Mouse (Mus musculus): ENCODE data around the gene Upk1b. TPM values are rescaled to one million over a fixed set of nuclear protein-coding genes. Genes with fewer than 3 reads are reported as not detected.
A peak's percentile ranks its signal among the peaks of the same experiment; 100 is the strongest.

Gene Upk1b
- polyA plus RNA-seq, 1 experiment from 2014 or later: 0.50 TPM

DNA sequence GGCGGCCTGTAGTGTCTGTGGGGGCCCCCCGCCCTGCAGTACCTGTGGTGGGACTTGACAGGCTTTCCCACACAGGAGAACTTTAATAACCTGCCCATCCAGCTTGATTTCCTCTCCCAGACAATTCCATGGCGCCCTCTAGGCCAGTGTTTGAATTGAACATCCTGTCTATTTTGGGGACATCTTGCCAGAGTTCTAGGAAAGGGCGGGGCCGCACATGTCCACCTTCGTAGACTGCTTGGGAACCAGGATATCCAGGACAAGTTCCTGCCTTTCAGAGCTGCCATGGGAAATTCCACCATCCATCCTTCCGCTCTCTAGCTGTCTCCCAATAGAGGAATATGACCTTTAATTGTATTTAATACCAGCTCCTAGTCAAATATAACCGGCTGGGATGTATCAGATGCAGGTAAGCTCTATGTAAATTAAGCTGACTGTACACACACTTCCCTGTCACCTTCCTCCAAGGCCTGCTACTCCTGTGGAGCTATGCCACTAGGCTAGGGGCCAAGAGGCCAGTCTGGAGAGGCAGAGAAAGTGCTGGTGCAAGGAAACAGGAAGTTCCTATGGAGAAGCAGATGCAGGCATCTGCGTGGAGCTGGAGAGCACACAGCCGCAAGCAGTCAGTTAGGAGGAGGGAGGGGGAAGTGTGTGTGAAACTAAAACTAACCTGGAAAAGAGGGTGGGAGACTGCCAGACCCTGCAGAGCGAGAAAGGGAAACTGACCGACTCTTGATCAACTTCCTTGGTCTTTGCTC lies 41.8 kb downstream of the Upk1b start:
- no peak for DNase-seq (ENCODE audit: extremely low spot score, low spot score)
- peaks cover 21% of the 10 kb centered on the region for H3K4me1 ChIP-seq
- 88% methylated on average over 12 of the region's 12 CpGs for WGBS
- H3K9me3 ChIP-seq: no peaks in the 10 kb centered on the region
- 0 out of 2 replicates have a peak overlapping the region, but pooled peaks have one; percentile 31 for H3K27ac ChIP-seq
- no peak overlapping the region for H3K4me3 ChIP-seq
- peaks cover 35% of the 10 kb centered on the region for H3K36me3 ChIP-seq (replicated peaks)
- no peaks in the 10 kb centered on the region for H3K27me3 ChIP-seq (ENCODE audit: poor library complexity, severe bottlenecking)

GRCm38 (mm10) chr16:38757626-38758025 lies 42.5 kb downstream of the Upk1b start:
- Histone ChIP-seq H3K4me3 (no peak overlapping the region), H3K9me3 (no peaks in the 10 kb centered on the region), H3K27me3 (ENCODE audit: poor library complexity, severe bottlenecking) (no peaks in the 10 kb centered on the region), H3K27ac (0 out of 2 replicates have a peak overlapping the region, but pooled peaks have one; percentile 31), H3K36me3 (replicated peaks) (peaks cover 29% of the 10 kb centered on the region), H3K4me1 (peaks cover 27% of the 10 kb centered on the region)
- 97% methylated on average over 19 of the region's 19 CpGs for WGBS
- DNase-seq (ENCODE audit: extremely low spot score, low spot score): no peak

DNA sequence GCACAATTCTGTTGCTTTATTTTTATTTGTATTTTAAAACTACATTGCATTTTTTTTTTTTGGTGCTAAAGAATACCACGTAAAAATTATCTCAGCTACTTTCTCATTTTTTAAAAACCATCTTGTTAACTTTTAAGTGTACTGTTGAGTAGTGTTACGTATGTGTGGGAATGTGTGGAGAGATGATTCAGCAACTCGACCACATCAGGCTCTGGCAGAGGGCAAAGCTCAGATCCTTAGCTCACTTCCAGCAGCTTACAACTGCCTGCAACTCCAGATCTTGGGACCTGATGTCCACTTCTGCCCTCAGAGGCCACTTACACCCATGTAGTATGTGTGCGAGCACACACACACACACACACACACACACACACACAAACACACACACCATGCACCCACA lies 43.6 kb downstream of the Upk1b start:
- Histone ChIP-seq H3K27me3 (ENCODE audit: poor library complexity, severe bottlenecking) (no peaks in the 10 kb centered on the region), H3K4me1 (peaks cover 28% of the 10 kb centered on the region), H3K36me3 (replicated peaks) (peaks cover 28% of the 10 kb centered on the region), H3K27ac (0 out of 2 replicates have a peak overlapping the region, but pooled peaks have one; percentile 46), H3K9me3 (no peaks in the 10 kb centered on the region), H3K4me3 (no peak overlapping the region)
- WGBS: 89% methylated on average over 4 of the region's 4 CpGs
- DNase-seq (ENCODE audit: extremely low spot score, low spot score): no peak

- 71% methylated on average over 5 of the region's 5 CpGs for WGBS
- no peak overlapping the region for H3K4me3 ChIP-seq
These were observed 44.0 kb downstream of the Upk1b start for GRCm38 (mm10) chr16:38756177-38756503.

DNA sequence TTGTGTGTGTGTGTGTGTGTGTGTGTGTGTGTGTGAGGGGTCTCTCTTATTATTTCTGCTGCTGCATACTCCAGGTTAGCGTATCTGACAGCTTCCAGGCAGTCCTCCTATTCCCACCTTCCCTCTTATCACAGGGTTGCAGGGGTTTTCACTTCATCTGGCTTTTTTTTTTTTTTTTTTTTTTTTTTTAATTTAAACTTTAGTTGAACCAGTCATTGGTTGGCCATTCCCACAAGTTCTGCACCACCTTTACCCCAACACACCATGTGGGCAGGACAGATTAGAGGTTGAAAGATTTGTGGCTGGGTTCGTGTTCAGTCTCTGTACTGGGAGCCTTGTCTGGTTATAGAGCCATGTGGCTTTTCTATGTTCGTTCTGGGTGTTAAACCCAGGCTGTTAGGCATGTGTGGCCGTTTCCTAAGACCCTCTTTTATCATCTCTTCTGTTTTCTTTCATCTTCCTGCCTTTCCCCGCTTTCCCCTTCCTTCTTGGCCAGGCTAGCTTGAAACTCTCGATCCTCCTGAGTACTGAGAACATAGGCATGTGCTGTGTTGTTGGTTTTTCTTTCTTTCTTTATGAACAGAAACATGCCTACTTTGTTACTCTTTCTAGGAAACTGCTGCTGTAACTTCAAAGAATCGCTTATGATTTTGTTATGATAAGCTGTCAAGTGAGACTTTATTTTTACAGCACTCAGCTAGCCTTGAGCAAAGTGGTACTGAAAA lies 44.5 kb downstream of the Upk1b start:
- 80% methylated on average over 7 of the region's 7 CpGs for WGBS
- no peaks in the 10 kb centered on the region for H3K9me3 ChIP-seq
- H3K4me1 ChIP-seq: peaks cover 28% of the 10 kb centered on the region
- no peak for DNase-seq (ENCODE audit: extremely low spot score, low spot score)
- peaks cover 24% of the 10 kb centered on the region for H3K36me3 ChIP-seq (replicated peaks)
- no peak overlapping the region for H3K4me3 ChIP-seq
- no peaks in the 10 kb centered on the region for H3K27me3 ChIP-seq (ENCODE audit: poor library complexity, severe bottlenecking)
- H3K27ac ChIP-seq: 0 out of 2 replicates have a peak overlapping the region, but pooled peaks have one; percentile 2

More at GRCm38 (mm10) chr16:38756177-38756503, 44.0 kb downstream of the Upk1b start:
- Histone ChIP-seq H3K4me1 (peaks cover 28% of the 10 kb centered on the region), H3K36me3 (replicated peaks) (peaks cover 28% of the 10 kb centered on the region), H3K9me3 (no peaks in the 10 kb centered on the region), H3K27me3 (ENCODE audit: poor library complexity, severe bottlenecking) (no peaks in the 10 kb centered on the region), H3K27ac (0 out of 2 replicates have a peak overlapping the region, but pooled peaks have one; percentile 46)
- no peak for DNase-seq (ENCODE audit: extremely low spot score, low spot score)

DNA sequence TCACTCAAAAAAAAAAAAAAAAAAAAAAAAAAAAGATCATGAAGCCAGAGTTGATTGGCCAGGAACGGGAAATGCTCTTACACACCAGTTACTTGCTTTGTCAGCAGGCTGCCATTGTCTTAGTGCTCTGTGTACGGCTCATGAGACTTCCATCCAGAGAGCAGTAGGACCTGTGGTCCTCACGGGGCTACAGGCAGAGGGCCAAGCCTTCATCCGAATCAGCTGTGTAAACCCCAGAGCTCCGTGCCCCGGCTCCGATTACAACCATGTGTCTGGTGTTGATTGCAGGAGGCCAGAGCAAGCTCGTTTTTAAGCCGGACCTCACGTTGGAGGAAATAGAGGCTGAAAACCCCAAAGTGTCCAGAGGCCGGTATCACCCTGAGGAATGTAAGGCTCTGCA lies 46.5 kb downstream of the Upk1b start:
- H3K4me3 ChIP-seq: no peak overlapping the region
- H3K27ac ChIP-seq: peak overlapping the region; percentile 69; the same call in 1 of the 2 replicates
- 67% methylated on average over 11 of the region's 11 CpGs for WGBS
- H3K27me3 ChIP-seq (ENCODE audit: poor library complexity, severe bottlenecking): no peaks in the 10 kb centered on the region
- no peaks in the 10 kb centered on the region for H3K9me3 ChIP-seq
- H3K4me1 ChIP-seq: peaks cover 21% of the 10 kb centered on the region
- peaks cover 19% of the 10 kb centered on the region for H3K36me3 ChIP-seq (replicated peaks)
- DNase-seq (ENCODE audit: extremely low spot score, low spot score): peak; percentile 48

- DNase-seq (ENCODE audit: extremely low spot score, low spot score): no peak
These were observed 49.3 kb downstream of the Upk1b start for GRCm38 (mm10) chr16:38750803-38751202.

GRCm38 (mm10) chr16:38743941-38744673 lies 56.0 kb downstream of the Upk1b start:
- no peak for DNase-seq (ENCODE audit: extremely low spot score, low spot score)
- peaks cover 23% of the 10 kb centered on the region for H3K4me1 ChIP-seq
- 87% methylated on average over 10 of the region's 10 CpGs for WGBS
- no peak overlapping the region for H3K4me3 ChIP-seq
- no peaks in the 10 kb centered on the region for H3K36me3 ChIP-seq (replicated peaks)
- H3K27me3 ChIP-seq (ENCODE audit: poor library complexity, severe bottlenecking): peaks cover 18% of the 10 kb centered on the region; the same call in 1 of the 2 replicates
- H3K27ac ChIP-seq: no peak overlapping the region
- H3K9me3 ChIP-seq: no peaks in the 10 kb centered on the region

More at GRCm38 (mm10) chr16:38750803-38751202, 49.3 kb downstream of the Upk1b start:
- 85% methylated on average over 6 of the region's 6 CpGs for WGBS
- Histone ChIP-seq H3K4me1 (peaks cover 15% of the 10 kb centered on the region), H3K9me3 (no peaks in the 10 kb centered on the region), H3K4me3 (no peak overlapping the region), H3K27ac (no peak overlapping the region), H3K27me3 (ENCODE audit: poor library complexity, severe bottlenecking) (no peaks in the 10 kb centered on the region), H3K36me3 (replicated peaks) (peaks cover 7% of the 10 kb centered on the region)

- no peaks in the 10 kb centered on the region for H3K9me3 ChIP-seq
- H3K4me1 ChIP-seq: peaks cover 23% of the 10 kb centered on the region
- under 1% methylated on average over 13 of the region's 13 CpGs for WGBS
- DNase-seq (ENCODE audit: extremely low spot score, low spot score): peak; percentile 38
- peak overlapping the region; percentile 87 for H3K4me3 ChIP-seq
- H3K27ac ChIP-seq: peak overlapping the region; percentile 90
- H3K27me3 ChIP-seq (ENCODE audit: poor library complexity, severe bottlenecking): peaks cover 18% of the 10 kb centered on the region; the same call in 1 of the 2 replicates
- no peaks in the 10 kb centered on the region for H3K36me3 ChIP-seq (replicated peaks)
These were observed 57.4 kb downstream of the Upk1b start for GRCm38 (mm10) chr16:38742659-38743131.

- peak within 1 kb of the TSS; percentile 90 for H3K27ac ChIP-seq
- peaks cover 18% of the 10 kb centered on the region; the same call in 1 of the 2 replicates for H3K27me3 ChIP-seq (ENCODE audit: poor library complexity, severe bottlenecking)
- H3K4me1 ChIP-seq: peaks cover 23% of the 10 kb centered on the region
- peak; percentile 75 for DNase-seq (ENCODE audit: extremely low spot score, low spot score)
- H3K9me3 ChIP-seq: no peaks in the 10 kb centered on the region
- peak within 1 kb of the TSS; percentile 87 for H3K4me3 ChIP-seq
- WGBS: 0% methylated on average over 69 of the region's 69 CpGs
- no peaks in the 10 kb centered on the region for H3K36me3 ChIP-seq (replicated peaks)
These were observed 57.9 kb downstream of the Upk1b start, which contains the start of gene B4galt4 for GRCm38 (mm10) chr16:38742113-38742658. Gene B4galt4, plus strand, starts transcription at chr16:38742264.

- H3K4me1 ChIP-seq: peaks cover 23% of the 10 kb centered on the region
- peak overlapping the region; percentile 87 for H3K4me3 ChIP-seq
- no peak overlapping the region for H3K27ac ChIP-seq
- no peak for DNase-seq (ENCODE audit: extremely low spot score, low spot score)
- H3K36me3 ChIP-seq (replicated peaks): no peaks in the 10 kb centered on the region
- WGBS: 85% methylated on average over 13 of the region's 13 CpGs
- H3K27me3 ChIP-seq (ENCODE audit: poor library complexity, severe bottlenecking): peaks cover 18% of the 10 kb centered on the region; the same call in 1 of the 2 replicates
- H3K9me3 ChIP-seq: no peaks in the 10 kb centered on the region
These were observed 58.8 kb downstream of the Upk1b start for GRCm38 (mm10) chr16:38741204-38741903.

Data from forebrain, embryonic 10.5 days (tissue).